Mouse (Mus musculus) ES-E14 (cell line): ENCODE results near the gene Gm20458.

Source experiments
- CHD2 ChIP-seq: IDR thresholded peaks from 2 replicates; pipeline ENCODE4 v1.6.1; 2014; ENCODE audit warnings: mild to moderate bottlenecking, low read depth, low read length, inconsistent platforms
- HCFC1 ChIP-seq: IDR thresholded peaks from 2 replicates; pipeline ENCODE4 v1.6.1; 2012; ENCODE audit warnings: low read length, inconsistent platforms, borderline replicate concordance; ENCODE audit not compliant: insufficient read depth
- ZC3H11A ChIP-seq: IDR thresholded peaks from 2 replicates; pipeline ENCODE4 v1.6.1; 2012; ENCODE audit warnings: low read depth, mild to moderate bottlenecking, inconsistent platforms, low read length, borderline replicate concordance
- ZNF384 ChIP-seq: IDR thresholded peaks from 2 replicates; pipeline ENCODE4 v1.6.1; 2012; ENCODE audit warnings: low read depth, low read length, inconsistent platforms

- TF ChIP-seq CHD2: no peak
- no peak for TF ChIP-seq ZC3H11A
- no peak for TF ChIP-seq ZNF384
- no peak for TF ChIP-seq HCFC1
Measured at GRCm38 (mm10) chr2:164505619-164506347, 45.0 kb downstream of the Gm20458 start.
